Mouse (Mus musculus): ENCODE measurements around the gene Tnip3.

Tnip3 gene

GRCm38 (mm10) chr6:65584870-65585332 is 59.8 kb downstream of the Tnip3 start:
- DNase-seq (ENCODE audit: low spot score), result no peak

GRCm38 (mm10) chr6:65585333-65586053 is 60.4 kb downstream of the Tnip3 start:
- DNase-seq (ENCODE audit: low spot score), result no peak

GRCm38 (mm10) chr6:65588847-65589246 is 63.7 kb downstream of the Tnip3 start:
- DNase-seq (ENCODE audit: low spot score), result no peak

GRCm38 (mm10) chr6:65590018-65590417 is 64.9 kb downstream of the Tnip3 start:
- DNase-seq (ENCODE audit: low spot score), result no peak

GRCm38 (mm10) chr6:65594171-65594570 is 69.1 kb downstream of the Tnip3 start:
- no peak for DNase-seq (ENCODE audit: low spot score)

- no peak for DNase-seq (ENCODE audit: low spot score)
Measured at GRCm38 (mm10) chr6:65595371-65595770, 70.3 kb downstream of the Tnip3 start.

GRCm38 (mm10) chr6:65597056-65597818 is 72.1 kb downstream of the Tnip3 start:
- DNase-seq (ENCODE audit: low spot score), result no peak

GRCm38 (mm10) chr6:65598522-65598921 is 73.4 kb downstream of the Tnip3 start:
- DNase-seq (ENCODE audit: low spot score), result no peak

GRCm38 (mm10) chr6:65599865-65600739 is 75.0 kb downstream of the Tnip3 start:
- no peak for DNase-seq (ENCODE audit: low spot score)

- no peak for DNase-seq (ENCODE audit: low spot score)
Measured at GRCm38 (mm10) chr6:65600887-65601286, 75.8 kb downstream of the Tnip3 start.

GRCm38 (mm10) chr6:65605778-65606177 is 80.7 kb downstream of the Tnip3 start:
- no peak for DNase-seq (ENCODE audit: low spot score)

- DNase-seq (ENCODE audit: low spot score), result no peak
Measured at GRCm38 (mm10) chr6:65606946-65607345, 81.8 kb downstream of the Tnip3 start.

- no peak for DNase-seq (ENCODE audit: low spot score)
Measured at GRCm38 (mm10) chr6:65611834-65612233, 86.7 kb downstream of the Tnip3 start.

GRCm38 (mm10) chr6:65613924-65614585 is 88.9 kb downstream of the Tnip3 start:
- DNase-seq (ENCODE audit: low spot score), result no peak

GRCm38 (mm10) chr6:65615641-65616040 is 90.5 kb downstream of the Tnip3 start:
- DNase-seq (ENCODE audit: low spot score), result no peak

GRCm38 (mm10) chr6:65621260-65621659 is 96.1 kb downstream of the Tnip3 start:
- no peak for DNase-seq (ENCODE audit: low spot score)

- DNase-seq (ENCODE audit: low spot score), result no peak
Measured at GRCm38 (mm10) chr6:65623016-65623715, 98.1 kb downstream of the Tnip3 start.

GRCm38 (mm10) chr6:65630578-65630977 is 105.5 kb downstream of the Tnip3 start:
- no peak for DNase-seq (ENCODE audit: low spot score)

GRCm38 (mm10) chr6:65632184-65632583 is 107.1 kb downstream of the Tnip3 start:
- DNase-seq (ENCODE audit: low spot score), result no peak

- no peak for DNase-seq (ENCODE audit: low spot score)
Measured at GRCm38 (mm10) chr6:65642431-65642830, 117.3 kb downstream of the Tnip3 start.

GRCm38 (mm10) chr6:65644110-65644509 is 119.0 kb downstream of the Tnip3 start:
- DNase-seq (ENCODE audit: low spot score), result no peak
